24 mouse cellular contexts compared by ENCODE assay signal in the genomic region with DNA sequence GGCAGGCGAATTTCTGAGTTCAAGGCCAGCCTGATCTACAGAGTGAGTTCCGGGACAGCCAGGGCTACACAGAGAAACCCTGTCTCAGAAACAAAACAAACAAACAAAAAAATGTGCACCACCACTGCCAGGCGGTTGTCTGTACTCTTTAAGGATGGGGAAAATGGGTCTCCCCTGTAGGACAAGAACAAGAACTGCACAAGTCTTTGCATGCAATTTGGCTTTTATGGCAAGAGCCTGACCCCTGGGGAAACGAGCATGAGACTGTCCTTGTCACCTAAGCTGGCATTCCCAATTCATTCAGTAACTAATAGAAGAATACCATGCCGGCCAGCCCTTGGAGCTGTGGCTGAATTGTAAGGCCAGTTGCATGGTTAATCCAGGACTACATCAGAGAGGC. TPM values are rescaled to one million over a fixed set of nuclear protein-coding genes. Genes with fewer than 3 reads are reported as not detected.
DNase-seq lines count a peak whose midpoint lies in the region; ATAC-seq and TF ChIP-seq lines count a peak whose summit lies in the region.
"Had no signal": no experiment of that assay in that cellular context is flagged by ENCODE, and none has a peak within 500 bp of the region (broad histone marks: within the 10 kb centered on the region; RNA-seq: fewer than 3 reads in every experiment).

No protein-coding gene starts in this region.

- no peaks in the 10 kb centered on the region for H3K27me3 ChIP-seq in liver, embryonic 14.5 days (ENCODE audit: control insufficient read depth, insufficient read depth, low read length)
- H3K27me3 ChIP-seq in E14TG2a.4 (ENCODE audit: insufficient read depth, low read length), result no peaks in the 10 kb centered on the region
- no peaks in the 10 kb centered on the region for H3K27me3 ChIP-seq in embryonic facial prominence, embryonic 10.5 days (replicated peaks; ENCODE audit: low read depth, poor library complexity, severe bottlenecking)
- H3K27me3 ChIP-seq: CH12.LX; forebrain, embryonic 15.5 days; heart, embryonic 12.5 days; hindbrain, embryonic 15.5 days had no signal

- peaks cover 14 to 20% of the 10 kb centered on the region in 2 experiments for H3K4me1 ChIP-seq in liver, embryonic 14.5 days (replicated peaks; ENCODE audit: control insufficient read depth in 2 of 2, insufficient read depth in 2 of 2, low read length in 1 of 2)
- peaks cover 48% of the 10 kb centered on the region for H3K4me1 ChIP-seq in E14TG2a.4 (replicated peaks; ENCODE audit: low read depth, low read length)
- H3K4me1 ChIP-seq in embryonic facial prominence, embryonic 10.5 days, result peaks cover 18% of the 10 kb centered on the region

- H3K36me3 ChIP-seq in liver, embryonic 14.5 days (replicated peaks; ENCODE audit: control insufficient read depth, insufficient read depth, low read depth), result peaks cover 22% of the 10 kb centered on the region
- H3K36me3 ChIP-seq in E14TG2a.4 (ENCODE audit: insufficient read depth, low read length), result peaks cover 56% of the 10 kb centered on the region
- peaks cover 46% of the 10 kb centered on the region for H3K36me3 ChIP-seq in embryonic facial prominence, embryonic 10.5 days (replicated peaks)

- 78% methylated on average over 5 of the region's 5 CpGs for WGBS in liver, embryonic 14.5 days (ENCODE audit: insufficient replicate concordance)
- 88% methylated on average over 5 of the region's 5 CpGs for WGBS in embryonic facial prominence, embryonic 10.5 days

- TF ChIP-seq CTCF in liver, embryonic 14.5 days (IDR thresholded peaks at IDR 0.05; ENCODE audit: low read depth), result 0 out of 2 replicates have a peak, but pooled peaks have one; percentile 2
- 0 out of 2 replicates have a peak, but pooled peaks have one; percentile 10 for TF ChIP-seq CTCF in E14TG2a.4 (conservative IDR thresholded peaks at IDR 0.05; ENCODE audit: low read length)

- DNase-seq in cerebellum, adult 9-10 months, result peak; percentile 55
- no peak for DNase-seq in liver, embryonic 14.5 days (ENCODE audit: low read depth in 3 of 3, low spot score in 3 of 3)
- no peak for DNase-seq in liver
- DNase-seq in embryonic facial prominence, embryonic 10.5 days (ENCODE audit: low spot score), result no peak
- no peak for DNase-seq in kidney, adult 8-10 months
- DNase-seq in kidney, postnatal 4 days, result no peak
- DNase-seq: adrenal gland, postnatal 25 days; cerebellum, postnatal 36 days; gastrocnemius, postnatal 10 days; heart, adult 2 months; heart, postnatal 36 days had no signal

- H3K4me2 ChIP-seq in liver, embryonic 14.5 days (ENCODE audit: low read depth), result no peak overlapping the region

- no peak for TF ChIP-seq EP300 in liver, embryonic 14.5 days (IDR thresholded peaks at IDR 0.05; ENCODE audit: low read depth)

- no peak overlapping the region for H3K9ac ChIP-seq in liver, embryonic 14.5 days (replicated peaks)

- no peaks in the 10 kb centered on the region for H3K9me3 ChIP-seq in liver, embryonic 14.5 days (ENCODE audit: control insufficient read depth, low read length)
- no peaks in the 10 kb centered on the region for H3K9me3 ChIP-seq in E14TG2a.4 (ENCODE audit: low read length)
- no peaks in the 10 kb centered on the region for H3K9me3 ChIP-seq in embryonic facial prominence, embryonic 10.5 days
- H3K9me3 ChIP-seq: forebrain, embryonic 15.5 days; G1E; heart, embryonic 12.5 days; hindbrain, embryonic 15.5 days had no signal

- no peak overlapping the region for H3K4me3 ChIP-seq in liver, embryonic 14.5 days (ENCODE audit: insufficient read depth in 1 of 2, low read depth in 2 of 2, low read length in 2 of 2)
- no peak overlapping the region for H3K4me3 ChIP-seq in E14TG2a.4 (replicated peaks; ENCODE audit: low read length)
- no peak overlapping the region for H3K4me3 ChIP-seq in embryonic facial prominence, embryonic 10.5 days
- H3K4me3 ChIP-seq: heart, adult 2 months had no signal

- no peak for ATAC-seq in cerebellum, adult (ENCODE audit: insufficient number of reproducible peaks, low FRiP score, low TSS enrichment)
- no peak for ATAC-seq in liver, embryonic 14.5 days (ENCODE audit: insufficient read depth)
- ATAC-seq: activated CD4-positive, CD25-positive, alpha-beta regulatory T cell, adult 4 months; forebrain, embryonic 15.5 days; inflammation-experienced regulatory T-cells, adult 6 months; intestine, postnatal 0 days had no signal

- no peak overlapping the region for H3K27ac ChIP-seq in liver, embryonic 14.5 days
- 0 out of 2 replicates have a peak overlapping the region, but pooled peaks have one; percentile 14 for H3K27ac ChIP-seq in embryonic facial prominence, embryonic 10.5 days (replicated peaks)
- H3K27ac ChIP-seq: heart, adult 2 months had no signal

RNA-seq across cellular contexts. Expression of a gene that starts 5.5 kb away (rescaled TPM):
- 83.2 and 101 TPM in 2 replicates for polyA plus RNA-seq in liver, embryonic 14.5 days (2012; rRNA removed)
- polyA plus RNA-seq in liver, embryonic 14.5 days (2014; fragmentation: Nextera tagmentation; extraction: Ambion mirVana), result 107 and 108 TPM in 2 replicates
- polyA plus RNA-seq in embryonic facial prominence, embryonic 10.5 days (2016; fragmentation: Nextera tagmentation; extraction: Ambion mirVana), result 347 and 381 TPM in 2 replicates

RNA-seq across cellular contexts. Expression of a gene that starts 15.2 kb away (rescaled TPM):
- polyA plus RNA-seq in liver, embryonic 14.5 days (2012; rRNA removed), result not detected in 2 replicates
- polyA plus RNA-seq in liver, embryonic 14.5 days (2014; fragmentation: Nextera tagmentation; extraction: Ambion mirVana), result 0.30 TPM in 1 of 2 replicates, not detected in the other
- polyA plus RNA-seq in embryonic facial prominence, embryonic 10.5 days (2016; fragmentation: Nextera tagmentation; extraction: Ambion mirVana), result 0.62 TPM in 1 of 2 replicates, not detected in the other
- polyA plus RNA-seq: activated CD4-positive, CD25-positive, alpha-beta regulatory T cell, adult 4 months; embryonic facial prominence, embryonic 14.5 days; forebrain, embryonic 15.5 days; G1E; gonadal fat pad, adult 2 months; heart, adult 2 months; heart, postnatal 0 days; hindbrain, embryonic 15.5 days; inflammation-experienced regulatory T-cells, adult 6 months; intestine, postnatal 0 days had no signal

RNA-seq across cellular contexts. Expression of a gene that starts 39.1 kb away (rescaled TPM):
- 12.4 and 14.1 TPM in 2 replicates for polyA plus RNA-seq in liver, embryonic 14.5 days (2012; rRNA removed)
- polyA plus RNA-seq in liver, embryonic 14.5 days (2014; fragmentation: Nextera tagmentation; extraction: Ambion mirVana), result 20.4 and 21.7 TPM in 2 replicates
- polyA plus RNA-seq in embryonic facial prominence, embryonic 10.5 days (2016; fragmentation: Nextera tagmentation; extraction: Ambion mirVana), result 73.5 and 80.8 TPM in 2 replicates
